ENCODE assay signal across 8 mouse cellular contexts in genomic region chr13:23759916-23760239, GRCm38 (mm10). TPM values are rescaled to one million over a fixed set of nuclear protein-coding genes. Genes with fewer than 3 reads are reported as not detected.
DNase-seq lines count a peak whose midpoint lies in the region; ATAC-seq and TF ChIP-seq lines count a peak whose summit lies in the region.

No protein-coding gene starts in this region.

- TF ChIP-seq POLR2A in bone marrow macrophage, adult 2 months (IDR thresholded peaks at IDR 0.05; ENCODE audit: borderline replicate concordance, low read depth, low read length) = no peak
- no peak for TF ChIP-seq POLR2A in cerebellum, adult 2 months (IDR thresholded peaks at IDR 0.05; ENCODE audit: borderline replicate concordance, insufficient read depth, low read length)

- peak overlapping the region; percentile 98 for H3K27ac ChIP-seq in kidney, embryonic 15.5 days
- peak overlapping the region; percentile 40 for H3K27ac ChIP-seq in bone marrow macrophage, adult 2 months (ENCODE audit: insufficient read depth, low read depth, low read length)
- H3K27ac ChIP-seq in hindbrain, embryonic 16.5 days (ENCODE audit: low read depth, low read length) = no peak overlapping the region
- peak overlapping the region; percentile 82; the same call in 1 of the 2 replicates for H3K27ac ChIP-seq in midbrain, embryonic 16.5 days (ENCODE audit: low read length)
- H3K27ac ChIP-seq in cerebellum, adult 2 months (ENCODE audit: insufficient read depth, low read length) = no peak overlapping the region

- H3K4me1 ChIP-seq in kidney, embryonic 15.5 days = peaks cover 31% of the 10 kb centered on the region
- peaks cover 29% of the 10 kb centered on the region for H3K4me1 ChIP-seq in bone marrow macrophage, adult 2 months (ENCODE audit: control insufficient read depth, insufficient read depth, low read length)
- peaks cover 18% of the 10 kb centered on the region for H3K4me1 ChIP-seq in hindbrain, embryonic 16.5 days (ENCODE audit: control insufficient read depth, insufficient read depth, low read depth, low read length)
- peaks cover 30% of the 10 kb centered on the region for H3K4me1 ChIP-seq in midbrain, embryonic 16.5 days (ENCODE audit: control insufficient read depth, insufficient read depth, low read length)
- H3K4me1 ChIP-seq in cerebellum, adult 2 months (ENCODE audit: control insufficient read depth, insufficient read depth, low read length) = no peaks in the 10 kb centered on the region; the same call in 1 of the 2 replicates

- 72% methylated on average over 1 of the region's 1 CpGs for WGBS in kidney, embryonic 15.5 days
- 69% methylated on average over 1 of the region's 1 CpGs for whole genome bisulfite sequencing in hindbrain, embryonic 16.5 days
- WGBS in midbrain, embryonic 16.5 days = 71% methylated on average over 1 of the region's 1 CpGs
- 74% methylated on average over 1 of the region's 1 CpGs for WGBS in cerebellum, adult 2 months

- ATAC-seq in kidney, embryonic 15.5 days (replicated peaks; ENCODE audit: low FRiP score) = no peak
- no peak for ATAC-seq in hindbrain, embryonic 16.5 days
- no peak for ATAC-seq in midbrain, embryonic 16.5 days

- peak overlapping the region; percentile 61 for H3K4me3 ChIP-seq in kidney, embryonic 15.5 days (replicated peaks)
- peak overlapping the region; percentile 58; the same call in 1 of the 2 replicates for H3K4me3 ChIP-seq in bone marrow macrophage, adult 2 months (ENCODE audit: insufficient read depth, low read length)
- H3K4me3 ChIP-seq in hindbrain, embryonic 16.5 days (ENCODE audit: low read length) = no peak overlapping the region
- H3K4me3 ChIP-seq in midbrain, embryonic 16.5 days (ENCODE audit: low read depth, low read length) = peak overlapping the region; percentile 44; the same call in 1 of the 2 replicates
- H3K4me3 ChIP-seq in cerebellum, adult 2 months (replicated peaks; ENCODE audit: insufficient read depth, low read depth, low read length) = no peak overlapping the region

- H3K36me3 ChIP-seq in kidney, embryonic 15.5 days = no peaks in the 10 kb centered on the region
- no peaks in the 10 kb centered on the region for H3K36me3 ChIP-seq in hindbrain, embryonic 16.5 days (ENCODE audit: control insufficient read depth, insufficient read depth, low read length)
- H3K36me3 ChIP-seq in midbrain, embryonic 16.5 days (ENCODE audit: control insufficient read depth, insufficient read depth, low read length) = no peaks in the 10 kb centered on the region

- peak overlapping the region; percentile 85 for H3K4me2 ChIP-seq in kidney, embryonic 15.5 days
- peak overlapping the region; percentile 94 for H3K4me2 ChIP-seq in hindbrain, embryonic 16.5 days (ENCODE audit: low read length)
- peak overlapping the region; percentile 82 for H3K4me2 ChIP-seq in midbrain, embryonic 16.5 days (ENCODE audit: low read length)

- peak overlapping the region; percentile 54 for H3K9ac ChIP-seq in kidney, embryonic 15.5 days
- no peak overlapping the region for H3K9ac ChIP-seq in hindbrain, embryonic 16.5 days (ENCODE audit: low read depth, low read length)
- no peak overlapping the region for H3K9ac ChIP-seq in midbrain, embryonic 16.5 days (ENCODE audit: low read depth, low read length)

- DNase-seq in kidney, adult 9 months = no peak
- no peak for DNase-seq in urinary bladder, adult 18-20 months (ENCODE audit: low spot score in 2 of 2)
- DNase-seq in cerebellum, adult 2 months = no peak
- DNase-seq in thymus, postnatal 4 days = no peak

- H3K9me3 ChIP-seq in kidney, embryonic 15.5 days (replicated peaks) = no peaks in the 10 kb centered on the region
- H3K9me3 ChIP-seq in hindbrain, embryonic 16.5 days (ENCODE audit: control insufficient read depth, low read length) = no peaks in the 10 kb centered on the region
- H3K9me3 ChIP-seq in midbrain, embryonic 16.5 days (replicated peaks; ENCODE audit: control insufficient read depth, low read length, poor library complexity, severe bottlenecking) = no peaks in the 10 kb centered on the region

- TF ChIP-seq CTCF in bone marrow macrophage, adult 2 months (IDR thresholded peaks at IDR 0.05; ENCODE audit: low read depth, low read length) = no peak
- no peak for TF ChIP-seq CTCF in cerebellum, adult 2 months (IDR thresholded peaks at IDR 0.05; ENCODE audit: borderline replicate concordance, insufficient read depth, low read depth, low read length)

- H3K27me3 ChIP-seq in kidney, embryonic 15.5 days = no peaks in the 10 kb centered on the region
- H3K27me3 ChIP-seq in hindbrain, embryonic 16.5 days (replicated peaks; ENCODE audit: control insufficient read depth, insufficient read depth, low read length) = no peaks in the 10 kb centered on the region
- no peaks in the 10 kb centered on the region for H3K27me3 ChIP-seq in midbrain, embryonic 16.5 days (ENCODE audit: control insufficient read depth, insufficient read depth, low read depth, low read length)
- no peaks in the 10 kb centered on the region for H3K27me3 ChIP-seq in cerebellum, adult 2 months (ENCODE audit: control insufficient read depth, insufficient read depth, low read length)

RNA-seq across cellular contexts. Expression of gene Hist1h4a, which starts 1.2 kb away (rescaled TPM):
- polyA plus RNA-seq in kidney, embryonic 15.5 days (2015; fragmentation: Nextera tagmentation; extraction: Ambion mirVana) = 0.35 TPM in 1 of 2 replicates, not detected in the other
- polyA plus RNA-seq in bone marrow macrophage, adult 2 months (2012; ENCODE audit: insufficient read depth, insufficient read length, missing spikeins) = not detected in 2 replicates
- polyA plus RNA-seq in hindbrain, embryonic 16.5 days (2015; fragmentation: Nextera tagmentation; extraction: Ambion mirVana) = not detected in 2 replicates
- 0.47 and 0.72 TPM in 2 replicates for polyA plus RNA-seq in midbrain, embryonic 16.5 days (2015; fragmentation: Nextera tagmentation; extraction: Ambion mirVana)
- polyA plus RNA-seq in cerebellum, adult 2 months (2012; rRNA removed) = 3.5 and 4.7 TPM in 2 replicates

RNA-seq across cellular contexts. Expression of gene Hist1h3a, which starts 2.3 kb away (rescaled TPM):
- 8.0 and 9.4 TPM in 2 replicates for polyA plus RNA-seq in kidney, embryonic 15.5 days (2015; fragmentation: Nextera tagmentation; extraction: Ambion mirVana)
- not detected in 2 replicates for polyA plus RNA-seq in bone marrow macrophage, adult 2 months (2012; ENCODE audit: insufficient read depth, insufficient read length, missing spikeins)
- 0.89 and 1.2 TPM in 2 replicates for polyA plus RNA-seq in hindbrain, embryonic 16.5 days (2015; fragmentation: Nextera tagmentation; extraction: Ambion mirVana)
- polyA plus RNA-seq in midbrain, embryonic 16.5 days (2015; fragmentation: Nextera tagmentation; extraction: Ambion mirVana) = 0.40 and 0.68 TPM in 2 replicates
- 0.43 and 1.2 TPM in 2 replicates for polyA plus RNA-seq in cerebellum, adult 2 months (2012; rRNA removed)

RNA-seq across cellular contexts. Expression of gene Hist1h4b, which starts 3.1 kb away (rescaled TPM):
- polyA plus RNA-seq in kidney, embryonic 15.5 days (2015; fragmentation: Nextera tagmentation; extraction: Ambion mirVana) = 5.4 and 6.4 TPM in 2 replicates
- polyA plus RNA-seq in bone marrow macrophage, adult 2 months (2012; ENCODE audit: insufficient read depth, insufficient read length, missing spikeins) = 4.5 and 5.1 TPM in 2 replicates
- polyA plus RNA-seq in hindbrain, embryonic 16.5 days (2015; fragmentation: Nextera tagmentation; extraction: Ambion mirVana) = 1.1 TPM in 1 of 2 replicates, not detected in the other
- polyA plus RNA-seq in midbrain, embryonic 16.5 days (2015; fragmentation: Nextera tagmentation; extraction: Ambion mirVana) = 0.98 and 1.8 TPM in 2 replicates
- polyA plus RNA-seq in cerebellum, adult 2 months (2012; rRNA removed) = 4.8 and 5.4 TPM in 2 replicates

RNA-seq across cellular contexts. Expression of gene Hist1h1a, which starts 3.6 kb away (rescaled TPM):
- polyA plus RNA-seq in kidney, embryonic 15.5 days (2015; fragmentation: Nextera tagmentation; extraction: Ambion mirVana) = 2.3 and 3.1 TPM in 2 replicates
- polyA plus RNA-seq in bone marrow macrophage, adult 2 months (2012; ENCODE audit: insufficient read depth, insufficient read length, missing spikeins) = not detected in 2 replicates
- polyA plus RNA-seq in hindbrain, embryonic 16.5 days (2015; fragmentation: Nextera tagmentation; extraction: Ambion mirVana) = 0.44 TPM in 1 of 2 replicates, not detected in the other
- 0.30 TPM in 1 of 2 replicates, not detected in the other for polyA plus RNA-seq in midbrain, embryonic 16.5 days (2015; fragmentation: Nextera tagmentation; extraction: Ambion mirVana)
- polyA plus RNA-seq in cerebellum, adult 2 months (2012; rRNA removed) = 0.52 TPM in 1 of 2 replicates, not detected in the other

RNA-seq across cellular contexts. Expression of gene Hist1h3b, which starts 7.8 kb away (rescaled TPM):
- polyA plus RNA-seq in kidney, embryonic 15.5 days (2015; fragmentation: Nextera tagmentation; extraction: Ambion mirVana) = 10.8 and 11.3 TPM in 2 replicates
- 2.1 and 4.8 TPM in 2 replicates for polyA plus RNA-seq in bone marrow macrophage, adult 2 months (2012; ENCODE audit: insufficient read depth, insufficient read length, missing spikeins)
- polyA plus RNA-seq in hindbrain, embryonic 16.5 days (2015; fragmentation: Nextera tagmentation; extraction: Ambion mirVana) = 1.7 and 2.7 TPM in 2 replicates
- polyA plus RNA-seq in midbrain, embryonic 16.5 days (2015; fragmentation: Nextera tagmentation; extraction: Ambion mirVana) = 0.89 and 1.1 TPM in 2 replicates
- polyA plus RNA-seq in cerebellum, adult 2 months (2012; rRNA removed) = 0.40 TPM in 1 of 2 replicates, not detected in the other

Comparison
In these comparisons a context has a peak if more than half of its experiments do, and no peak if none do; other contexts are left out.
1. H3K27ac ChIP-seq: peak in kidney, embryonic 15.5 days (single experiment), bone marrow macrophage, adult 2 months (single experiment) and midbrain, embryonic 16.5 days (single experiment); none in hindbrain, embryonic 16.5 days (single experiment) and cerebellum, adult 2 months (single experiment).
2. H3K4me3 ChIP-seq: peak in kidney, embryonic 15.5 days (single experiment), bone marrow macrophage, adult 2 months (single experiment) and midbrain, embryonic 16.5 days (single experiment); none in hindbrain, embryonic 16.5 days (single experiment) and cerebellum, adult 2 months (single experiment).
3. Peak in every context shown above with its lines, with median percentiles within 50 percentile points of each other: H3K4me2 ChIP-seq.